Mouse (Mus musculus) fibroblast of lung, adult 2 months (primary cell): ENCODE measurements around the gene Crtac1.

Experiments used
- DNase-seq: peaks from one replicate; pipeline ENCODE4 v3.0.0-alpha.2; 2011; ENCODE audit warnings: low read depth

The Crtac1 gene

GRCm38 (mm10) chr19:42237602-42238340 is 193.8 kb downstream of the Crtac1 start:
- DNase-seq = no peak
